Mouse (Mus musculus): ENCODE measurements around the gene Umps.

Umps gene

GRCm38 (mm10) chr16:33954793-33955192 lies 12.0 kb downstream of the Umps start:
- DNase-seq (ENCODE audit: low spot score): no peak

GRCm38 (mm10) chr16:33953008-33953407 lies 13.8 kb downstream of the Umps start:
- DNase-seq (ENCODE audit: low spot score): no peak

GRCm38 (mm10) chr16:33950830-33951229 lies 16.0 kb downstream of the Umps start:
- DNase-seq (ENCODE audit: low spot score): peak; percentile 62

- DNase-seq (ENCODE audit: low spot score): no peak
Observed at GRCm38 (mm10) chr16:33950386-33950785, 16.5 kb downstream of the Umps start.

- no peak for DNase-seq (ENCODE audit: low spot score)
Observed at GRCm38 (mm10) chr16:33947664-33948571, 18.9 kb downstream of the Umps start.

- no peak for DNase-seq (ENCODE audit: low spot score)
Observed at GRCm38 (mm10) chr16:33946021-33946420, 20.8 kb downstream of the Umps start.

- DNase-seq (ENCODE audit: low spot score): no peak
Observed at GRCm38 (mm10) chr16:33944772-33945171, 22.1 kb downstream of the Umps start.

GRCm38 (mm10) chr16:33944126-33944525 lies 22.7 kb downstream of the Umps start:
- DNase-seq (ENCODE audit: low spot score): no peak

GRCm38 (mm10) chr16:33943388-33943787 lies 23.4 kb downstream of the Umps start:
- no peak for DNase-seq (ENCODE audit: low spot score)

GRCm38 (mm10) chr16:33942341-33942740 lies 24.5 kb downstream of the Umps start:
- DNase-seq (ENCODE audit: low spot score): no peak

- no peak for DNase-seq (ENCODE audit: low spot score)
Observed at GRCm38 (mm10) chr16:33941271-33941781, 25.5 kb downstream of the Umps start.

GRCm38 (mm10) chr16:33940095-33940494 lies 26.7 kb downstream of the Umps start:
- no peak for DNase-seq (ENCODE audit: low spot score)

- DNase-seq (ENCODE audit: low spot score): no peak
Observed at GRCm38 (mm10) chr16:33939636-33940035, 27.2 kb downstream of the Umps start.

GRCm38 (mm10) chr16:33939133-33939531 lies 27.7 kb downstream of the Umps start:
- DNase-seq (ENCODE audit: low spot score): no peak

GRCm38 (mm10) chr16:33938311-33939132 lies 28.3 kb downstream of the Umps start:
- no peak for DNase-seq (ENCODE audit: low spot score)

GRCm38 (mm10) chr16:33937567-33937966 lies 29.3 kb downstream of the Umps start:
- DNase-seq (ENCODE audit: low spot score): no peak

GRCm38 (mm10) chr16:33936885-33937284 lies 30.0 kb downstream of the Umps start:
- no peak for DNase-seq (ENCODE audit: low spot score)

GRCm38 (mm10) chr16:33935407-33935785 lies 31.4 kb downstream of the Umps start:
- no peak for DNase-seq (ENCODE audit: low spot score)

GRCm38 (mm10) chr16:33934701-33935406 lies 32.0 kb downstream of the Umps start:
- no peak for DNase-seq (ENCODE audit: low spot score)

GRCm38 (mm10) chr16:33933411-33933810 lies 33.4 kb downstream of the Umps start:
- no peak for DNase-seq (ENCODE audit: low spot score)

GRCm38 (mm10) chr16:33932126-33932525 lies 34.7 kb downstream of the Umps start:
- DNase-seq (ENCODE audit: low spot score): no peak

GRCm38 (mm10) chr16:33931682-33932081 lies 35.2 kb downstream of the Umps start:
- no peak for DNase-seq (ENCODE audit: low spot score)
